Mouse (Mus musculus): ENCODE measurements around the gene Hsd3b7. TPM values are rescaled to one million over a fixed set of nuclear protein-coding genes. Genes with fewer than 3 reads are reported as not detected.

Hsd3b7 gene
- polyA plus RNA-seq, 1 experiment from 2014 or later: 28.3 TPM

DNA sequence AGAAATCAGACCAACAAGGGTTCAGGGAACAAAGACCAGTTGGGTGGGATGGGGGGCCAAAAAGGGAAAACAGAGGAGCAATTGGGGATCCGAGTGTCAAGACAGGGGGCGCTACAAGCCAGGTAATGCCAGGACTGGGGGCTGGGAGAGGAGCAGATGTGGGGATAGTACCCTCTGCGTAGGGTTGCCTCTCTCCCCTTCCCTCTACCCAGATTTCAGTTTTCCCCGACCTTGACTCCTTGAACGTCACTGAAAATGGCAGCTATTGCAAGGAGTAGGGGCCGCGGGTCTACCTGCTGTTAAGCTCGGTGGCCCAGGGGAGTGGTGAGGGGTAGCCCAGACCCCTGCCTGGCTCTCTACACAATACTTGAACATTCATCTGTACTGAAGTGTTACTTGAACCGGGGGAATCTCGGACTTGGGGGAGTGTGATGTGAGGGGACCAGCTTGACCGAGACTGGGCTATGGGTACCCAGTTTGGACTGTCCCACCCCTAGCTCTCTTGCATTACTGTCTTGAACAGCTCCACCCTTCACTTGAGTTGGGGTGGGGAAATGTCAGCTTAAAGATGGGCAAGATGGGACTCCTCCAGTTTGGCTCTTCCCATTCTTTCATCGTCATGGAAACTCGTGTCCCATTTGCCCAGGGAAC, 31.9 kb upstream of the Hsd3b7 start:
- peaks cover 6% of the 10 kb centered on the region; the same call in 1 of the 2 replicates for H3K4me1 ChIP-seq (replicated peaks; ENCODE audit: insufficient read depth, low read length)
- 0 out of 2 replicates have a peak overlapping the region, but pooled peaks have one; percentile 96 for H3K27ac ChIP-seq
- WGBS: 51% methylated on average over 13 of the region's 13 CpGs
- no peak overlapping the region for H3K4me3 ChIP-seq (replicated peaks; ENCODE audit: low read depth, low read length)
- DNase-seq (ENCODE audit: low spot score) (no peak), ATAC-seq (replicated peaks; ENCODE audit: low FRiP score, low read depth) (no peak)
- peaks cover 19% of the 10 kb centered on the region for H3K36me3 ChIP-seq (ENCODE audit: insufficient read depth, low read length)
- H3K9me3 ChIP-seq (replicated peaks; ENCODE audit: low read length): no peaks in the 10 kb centered on the region
- peak; percentile 38; the same call in 1 of the 2 replicates for TF ChIP-seq CTCF (IDR thresholded peaks at IDR 0.05; ENCODE audit: low read depth)
- H3K27me3 ChIP-seq (ENCODE audit: insufficient read depth, low read length): no peaks in the 10 kb centered on the region
- H3K4me2 ChIP-seq (ENCODE audit: low read length): no peak overlapping the region; the same call in 1 of the 2 replicates
- no peak overlapping the region for H3K9ac ChIP-seq (ENCODE audit: low read depth, low read length)

DNA sequence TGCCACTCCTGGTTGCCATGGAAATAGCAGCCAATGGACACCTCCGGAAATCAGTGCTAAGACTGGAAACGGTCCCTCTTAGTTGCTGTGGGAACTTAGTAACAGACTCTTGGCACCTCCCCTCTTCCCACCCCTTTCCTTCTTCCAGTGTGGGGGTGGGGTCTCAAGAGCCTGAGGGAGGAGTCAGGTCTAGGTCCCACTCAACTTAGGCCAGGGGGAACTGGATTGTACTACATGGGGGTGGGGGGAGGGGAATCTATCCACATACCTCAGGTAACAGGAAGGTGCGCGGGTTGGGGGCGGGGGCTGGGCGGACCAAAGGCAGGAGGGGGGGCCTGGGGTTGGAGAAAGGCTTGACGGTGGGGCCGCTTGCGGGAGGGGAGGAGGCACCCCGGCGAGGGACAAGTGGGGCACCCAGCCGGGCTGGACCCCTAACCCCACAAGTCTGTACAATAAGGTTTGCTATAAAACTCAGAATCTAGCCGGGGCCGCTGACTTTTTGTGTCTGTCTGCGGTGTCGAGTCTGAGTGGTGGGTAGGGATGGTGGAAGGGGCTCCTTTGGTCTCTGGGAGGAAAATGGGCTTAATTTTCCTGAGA, 31.3 kb upstream of the Hsd3b7 start:
- H3K4me1 ChIP-seq (replicated peaks; ENCODE audit: insufficient read depth, low read length): peaks cover 6% of the 10 kb centered on the region; the same call in 1 of the 2 replicates
- peak; percentile 92 for ATAC-seq (replicated peaks; ENCODE audit: low FRiP score, low read depth)
- TF ChIP-seq CTCF (IDR thresholded peaks at IDR 0.05; ENCODE audit: low read depth): no peak
- peak overlapping the region; percentile 96 for H3K27ac ChIP-seq
- H3K9me3 ChIP-seq (replicated peaks; ENCODE audit: low read length): no peaks in the 10 kb centered on the region
- peak overlapping the region; percentile 61 for H3K4me2 ChIP-seq (ENCODE audit: low read length)
- peak overlapping the region; percentile 62 for H3K4me3 ChIP-seq (replicated peaks; ENCODE audit: low read depth, low read length)
- H3K27me3 ChIP-seq (ENCODE audit: insufficient read depth, low read length): no peaks in the 10 kb centered on the region
- H3K36me3 ChIP-seq (ENCODE audit: insufficient read depth, low read length): peaks cover 18% of the 10 kb centered on the region
- H3K9ac ChIP-seq (ENCODE audit: low read depth, low read length): peak overlapping the region; percentile 75
- under 1% methylated on average over 16 of the region's 16 CpGs for WGBS
- DNase-seq (ENCODE audit: low spot score): peak; percentile 100

DNA sequence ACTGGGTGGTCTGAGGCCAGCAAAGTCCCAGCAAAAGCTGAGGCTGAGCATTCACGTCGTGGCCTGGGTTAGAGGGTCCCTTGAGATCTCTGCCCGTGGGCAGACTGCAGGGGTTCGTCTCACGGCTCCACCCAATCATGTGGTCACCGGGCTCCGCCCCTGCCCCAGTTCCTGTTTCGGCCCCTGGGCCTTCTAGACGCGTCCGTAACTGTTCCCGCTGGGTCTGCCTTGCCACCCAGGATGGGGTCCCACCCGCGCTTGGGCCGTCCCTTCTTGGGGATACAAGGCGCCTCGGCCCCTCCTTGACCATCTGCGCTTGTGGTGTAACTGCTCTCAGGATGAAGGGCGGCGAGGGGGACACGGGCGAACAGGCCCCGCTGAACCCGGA, 30.8 kb upstream of the Hsd3b7 start, which contains the start of gene Orai3:
Gene Orai3 (plus strand): TSS at position 165 of the 388 bp plus-strand sequence.
- Histone ChIP-seq H3K9me3 (replicated peaks; ENCODE audit: low read length) (no peaks in the 10 kb centered on the region), H3K4me1 (replicated peaks; ENCODE audit: insufficient read depth, low read length) (peaks cover 6% of the 10 kb centered on the region; the same call in 1 of the 2 replicates), H3K36me3 (ENCODE audit: insufficient read depth, low read length) (peaks cover 16% of the 10 kb centered on the region), H3K9ac (ENCODE audit: low read depth, low read length) (peak within 1 kb of the TSS; percentile 75), H3K4me3 (replicated peaks; ENCODE audit: low read depth, low read length) (peak within 1 kb of the TSS; percentile 62), H3K4me2 (ENCODE audit: low read length) (peak within 1 kb of the TSS; percentile 61), H3K27ac (peak within 1 kb of the TSS; percentile 96), H3K27me3 (ENCODE audit: insufficient read depth, low read length) (no peaks in the 10 kb centered on the region)
- TF ChIP-seq CTCF (IDR thresholded peaks at IDR 0.05; ENCODE audit: low read depth): no peak
- ATAC-seq (replicated peaks; ENCODE audit: low FRiP score, low read depth): peak; percentile 70
- 0% methylated on average over 24 of the region's 24 CpGs for WGBS
- DNase-seq (ENCODE audit: low spot score): peak; percentile 94

DNA sequence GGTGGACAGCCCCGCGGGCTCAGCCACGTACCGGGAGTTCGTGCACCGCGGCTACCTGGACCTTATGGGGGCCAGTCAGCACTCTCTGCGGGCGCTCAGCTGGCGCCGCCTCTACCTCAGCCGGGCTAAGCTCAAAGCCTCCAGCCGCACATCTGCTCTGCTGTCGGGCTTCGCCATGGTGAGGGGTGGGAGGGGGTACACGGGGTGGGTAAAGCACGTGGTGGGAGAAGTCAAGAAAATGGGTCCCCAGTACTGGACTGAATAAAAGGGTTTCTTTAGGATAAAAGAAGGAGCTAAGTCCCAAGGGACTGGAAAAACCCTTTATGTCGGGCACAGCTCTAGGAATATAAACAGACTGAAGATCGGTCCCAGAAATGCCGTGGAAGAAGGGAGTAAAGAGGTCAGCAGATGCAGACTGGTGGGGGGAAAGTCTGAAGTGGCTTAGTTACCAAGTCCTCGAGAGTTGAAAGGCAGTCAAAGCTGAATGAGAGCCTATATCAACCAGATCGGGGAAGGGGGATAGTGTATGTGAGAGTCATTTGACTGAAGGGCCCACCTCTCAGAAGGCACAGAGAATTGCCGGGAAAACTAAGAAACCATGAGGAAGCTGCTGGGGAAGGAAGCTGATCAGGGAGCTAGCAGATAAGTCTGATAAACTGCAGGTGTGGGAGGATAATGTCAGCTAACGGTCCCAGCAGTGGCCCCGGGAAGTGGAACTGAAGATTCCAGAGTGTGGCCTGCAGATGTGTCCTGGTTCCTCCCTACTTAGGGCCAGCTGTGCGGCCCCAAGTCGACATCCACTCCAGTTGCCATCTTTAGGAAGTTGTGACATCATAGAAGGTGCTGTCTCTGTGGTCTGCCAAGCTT, 30.1 kb upstream of the Hsd3b7 start:
- TF ChIP-seq CTCF (IDR thresholded peaks at IDR 0.05; ENCODE audit: low read depth): no peak
- Histone ChIP-seq H3K4me3 (replicated peaks; ENCODE audit: low read depth, low read length) (peak overlapping the region; percentile 62), H3K9me3 (replicated peaks; ENCODE audit: low read length) (no peaks in the 10 kb centered on the region), H3K36me3 (ENCODE audit: insufficient read depth, low read length) (peaks cover 10% of the 10 kb centered on the region; the same call in 1 of the 2 replicates), H3K27me3 (ENCODE audit: insufficient read depth, low read length) (no peaks in the 10 kb centered on the region), H3K9ac (ENCODE audit: low read depth, low read length) (peak overlapping the region; percentile 75), H3K4me2 (ENCODE audit: low read length) (peak overlapping the region; percentile 61), H3K4me1 (replicated peaks; ENCODE audit: insufficient read depth, low read length) (peaks cover 6% of the 10 kb centered on the region; the same call in 1 of the 2 replicates), H3K27ac (peak overlapping the region; percentile 96)
- WGBS: under 1% methylated on average over 27 of the region's 27 CpGs
- ATAC-seq (replicated peaks; ENCODE audit: low FRiP score, low read depth): peak; percentile 5; the same call in 1 of the 2 replicates
- DNase-seq (ENCODE audit: low spot score): peak; percentile 41

DNA sequence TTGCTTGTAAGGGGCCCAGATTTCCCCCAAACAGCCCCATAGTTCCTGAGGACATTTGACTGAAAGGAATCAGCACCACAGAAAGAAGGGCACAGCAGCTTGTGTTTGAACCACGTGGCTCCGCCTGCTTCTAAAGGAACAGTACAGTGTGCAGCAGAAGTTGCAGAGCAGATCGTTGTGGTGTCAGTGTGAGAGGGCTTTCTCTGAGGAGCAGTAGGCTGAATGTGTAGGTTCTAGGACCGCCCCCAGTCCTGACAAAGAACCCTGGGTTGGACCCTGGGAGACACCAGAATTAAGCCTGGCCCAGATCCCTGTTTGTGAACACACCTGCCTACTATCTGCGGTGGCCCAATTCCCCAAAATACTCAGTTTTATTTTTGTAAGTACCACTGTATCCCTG, 29.1 kb upstream of the Hsd3b7 start:
- TF ChIP-seq CTCF (IDR thresholded peaks at IDR 0.05; ENCODE audit: low read depth): no peak

More for the DNA sequence above, 29.1 kb upstream of the Hsd3b7 start:
- 63% methylated on average over 5 of the region's 5 CpGs for WGBS
- peak overlapping the region; percentile 61; the same call in 1 of the 2 replicates for H3K4me2 ChIP-seq (ENCODE audit: low read length)
- H3K4me1 ChIP-seq (replicated peaks; ENCODE audit: insufficient read depth, low read length): peaks cover 6% of the 10 kb centered on the region; the same call in 1 of the 2 replicates
- H3K36me3 ChIP-seq (ENCODE audit: insufficient read depth, low read length): peaks cover 10% of the 10 kb centered on the region; the same call in 1 of the 2 replicates
- no peaks in the 10 kb centered on the region for H3K27me3 ChIP-seq (ENCODE audit: insufficient read depth, low read length)
- H3K9ac ChIP-seq (ENCODE audit: low read depth, low read length): peak overlapping the region; percentile 75; the same call in 1 of the 2 replicates
- no peak overlapping the region for H3K4me3 ChIP-seq (replicated peaks; ENCODE audit: low read depth, low read length)
- ATAC-seq (replicated peaks; ENCODE audit: low FRiP score, low read depth): no peak
- no peak for DNase-seq (ENCODE audit: low spot score)
- H3K27ac ChIP-seq: no peak overlapping the region
- no peaks in the 10 kb centered on the region for H3K9me3 ChIP-seq (replicated peaks; ENCODE audit: low read length)

Data from kidney, postnatal 0 days (tissue).